Mouse (Mus musculus): ENCODE measurements around the gene Grn.
"Not testable (repeated sequence)": the region's sequence is repeated elsewhere in the genome, so short reads cannot be mapped to it uniquely, and the experiment has no call there.

Gene Grn

GRCm38 (mm10) chr11:102430121-102431017 is at the start of gene Grn:
Gene Grn (plus strand): TSS chr11:102430315.
- DNase-seq (ENCODE audit: extremely low read depth, low read depth, low spot score) = peak; percentile 76

- DNase-seq (ENCODE audit: extremely low read depth, low read depth, low spot score) = no peak
Observed at GRCm38 (mm10) chr11:102381341-102382100, 48.6 kb upstream of the Grn start.

DNA sequence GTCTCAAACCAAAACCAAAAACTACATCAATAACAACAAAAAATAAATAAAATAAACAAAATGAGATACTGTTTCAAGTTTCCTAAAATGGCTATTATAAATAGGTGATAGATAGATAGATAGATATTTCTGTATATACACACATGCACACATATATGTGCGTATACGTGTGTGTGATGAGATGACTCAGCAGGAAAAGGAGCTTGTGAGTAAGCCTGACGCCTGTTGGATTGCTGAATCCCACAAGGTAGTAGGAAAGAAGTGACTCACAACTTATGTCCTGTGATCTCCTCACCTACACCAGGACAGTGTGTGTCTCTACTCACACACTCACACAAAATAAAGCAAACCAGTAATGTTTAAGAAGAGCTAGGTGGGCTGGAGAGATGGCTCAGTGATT is 47.3 kb upstream of the Grn start:
- DNase-seq (ENCODE audit: extremely low read depth, low read depth, low spot score) = no peak

- DNase-seq (ENCODE audit: extremely low read depth, low read depth, low spot score) = no peak
Observed at GRCm38 (mm10) chr11:102383365-102384136, 46.6 kb upstream of the Grn start.

- no peak for DNase-seq (ENCODE audit: extremely low read depth, low read depth, low spot score)
Observed at GRCm38 (mm10) chr11:102384418-102384817, 45.7 kb upstream of the Grn start.

DNA sequence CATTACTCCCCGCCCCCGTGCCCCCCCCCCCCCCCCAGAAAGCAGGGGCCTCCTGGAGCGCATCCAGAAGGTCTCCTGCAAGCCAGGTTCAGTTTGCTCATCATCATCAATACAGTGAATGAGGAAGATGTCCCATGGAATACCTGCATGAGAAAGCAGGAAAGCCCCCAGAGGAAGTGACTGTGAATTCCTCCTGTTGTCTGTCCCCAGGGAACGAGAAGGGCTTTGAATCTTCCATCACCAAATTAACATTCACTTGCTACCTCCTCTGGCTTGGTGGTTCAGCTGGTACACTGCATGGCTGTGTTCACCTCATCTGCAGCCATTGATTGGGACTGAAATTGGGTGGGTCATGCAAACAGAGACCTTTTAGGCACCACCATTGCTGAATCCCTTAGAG is 45.0 kb upstream of the Grn start:
- DNase-seq (ENCODE audit: extremely low read depth, low read depth, low spot score) = no peak

GRCm38 (mm10) chr11:102386121-102386520 is 44.0 kb upstream of the Grn start:
- no peak for DNase-seq (ENCODE audit: extremely low read depth, low read depth, low spot score)

DNA sequence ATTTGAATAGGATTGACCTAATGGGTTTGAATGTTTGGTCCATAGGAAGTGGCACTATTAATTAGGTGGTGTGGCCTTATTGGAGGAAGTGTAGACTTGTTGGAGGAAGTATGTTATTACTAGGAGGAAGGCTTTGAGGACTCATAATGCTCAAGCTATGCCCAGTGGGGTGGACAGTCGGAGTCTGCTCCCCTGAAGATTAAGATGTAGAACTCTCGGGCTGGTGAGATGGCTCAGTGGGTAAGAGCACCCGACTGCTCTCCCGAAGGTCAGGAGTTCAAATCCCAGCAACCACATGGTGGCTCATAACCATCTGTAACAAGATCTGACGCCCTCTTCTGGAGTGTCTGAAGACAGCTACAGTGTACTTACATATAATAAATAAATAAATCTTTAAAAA is 40.7 kb upstream of the Grn start:
- DNase-seq (ENCODE audit: extremely low read depth, low read depth, low spot score) = not testable (repeated sequence)

GRCm38 (mm10) chr11:102392441-102393237 is 37.5 kb upstream of the Grn start:
- DNase-seq (ENCODE audit: extremely low read depth, low read depth, low spot score) = no peak

DNA sequence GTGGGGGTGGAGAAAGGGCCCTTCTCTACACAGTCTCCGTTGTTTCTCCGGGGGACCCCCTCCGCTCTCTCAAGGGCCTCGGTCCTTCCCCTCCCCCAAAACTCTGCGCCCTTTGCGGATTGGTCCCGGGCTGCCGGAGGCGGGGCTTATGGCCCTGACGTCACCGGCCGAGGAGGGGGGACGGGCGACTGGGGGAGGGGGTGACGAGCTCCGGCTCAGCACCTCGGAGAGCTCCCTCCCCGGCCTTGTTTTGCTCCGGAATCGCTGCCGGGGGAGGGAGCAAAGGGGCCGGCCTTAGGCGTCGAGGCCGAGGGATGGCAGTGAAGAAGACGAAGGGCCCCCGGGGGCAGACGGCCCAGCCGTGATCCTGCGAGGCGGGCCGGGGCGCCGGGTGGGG is 36.9 kb upstream of the Grn start, which contains the start of gene Rundc3a:
Gene Rundc3a, plus strand, starts transcription at position 166 of the 397 bp plus-strand sequence.
- DNase-seq (ENCODE audit: extremely low read depth, low read depth, low spot score) = no peak

DNA sequence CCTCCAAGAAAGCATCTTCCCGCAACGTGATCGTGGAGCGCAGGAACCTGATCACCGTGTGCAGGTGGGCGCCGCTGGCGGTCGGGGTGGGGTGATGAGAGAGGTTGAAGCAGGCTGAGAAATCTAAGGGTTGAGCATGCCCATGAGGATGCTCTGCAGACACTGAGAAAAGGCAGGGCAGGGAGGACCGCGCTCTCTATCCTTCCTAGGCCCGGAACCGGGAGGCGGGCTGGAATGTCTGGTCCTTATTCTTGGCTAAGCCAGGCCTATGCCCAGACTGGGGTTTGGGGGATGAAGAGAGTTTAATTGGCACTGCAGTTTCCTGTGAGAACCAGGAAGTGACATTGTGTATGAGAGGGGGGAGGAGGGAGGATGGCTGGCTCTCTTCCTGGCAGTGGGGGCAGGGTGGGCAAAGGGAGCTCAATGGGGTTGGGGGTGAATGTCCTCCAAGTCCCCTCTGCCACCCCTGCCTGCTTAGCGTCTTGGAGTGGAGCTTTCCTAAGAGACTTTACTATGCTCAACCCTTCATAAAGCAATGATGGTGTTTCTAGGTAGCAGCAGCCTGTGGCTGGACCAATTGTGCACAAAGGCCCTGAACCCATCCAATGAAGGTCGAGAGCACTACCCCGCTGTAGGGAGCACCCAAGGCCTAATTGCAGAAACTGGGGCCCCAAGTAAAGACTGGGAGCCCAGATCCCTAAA is 36.2 kb upstream of the Grn start:
- no peak for DNase-seq (ENCODE audit: extremely low read depth, low read depth, low spot score)

- DNase-seq (ENCODE audit: extremely low read depth, low read depth, low spot score) = no peak
Observed at GRCm38 (mm10) chr11:102394421-102395124, 35.5 kb upstream of the Grn start.

DNA sequence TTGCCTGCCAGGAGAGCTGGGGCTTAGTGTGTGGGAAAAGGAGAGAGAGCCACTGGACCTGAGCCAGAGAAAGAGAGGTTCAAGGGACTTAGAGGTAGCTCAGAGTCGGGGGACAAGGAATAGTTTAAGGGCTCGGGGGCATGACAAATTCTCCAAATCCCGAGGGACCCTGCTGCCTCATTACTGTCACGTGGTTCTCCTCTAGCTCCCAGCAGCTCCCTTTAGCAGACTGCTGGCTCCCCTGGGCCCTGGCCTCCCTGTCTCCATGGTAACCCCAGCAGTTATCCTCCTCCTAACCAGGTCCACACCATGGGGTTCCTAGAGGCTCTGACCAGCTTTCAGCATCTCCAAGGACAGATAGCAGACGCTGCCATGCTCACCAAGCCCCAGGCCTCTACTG is 34.9 kb upstream of the Grn start:
- DNase-seq (ENCODE audit: extremely low read depth, low read depth, low spot score) = no peak

DNA sequence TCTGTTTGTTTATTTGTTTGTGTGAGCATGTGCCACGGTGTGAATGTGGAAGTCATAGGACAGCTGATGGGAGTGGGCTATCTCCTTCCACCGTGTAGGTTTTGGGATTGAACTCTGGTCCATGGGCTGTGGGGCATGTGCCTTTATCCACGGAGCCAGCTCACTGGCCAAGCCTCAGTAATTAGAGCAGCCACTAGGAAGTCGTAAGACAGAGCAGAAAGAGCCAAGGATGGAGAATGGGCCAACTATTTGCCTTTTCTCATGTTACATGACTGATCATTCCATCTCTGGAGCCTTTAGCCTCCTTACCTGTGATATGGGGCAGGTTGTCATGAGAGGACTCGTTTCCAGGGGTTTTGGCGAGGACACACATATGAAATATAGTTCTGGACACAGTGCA is 33.9 kb upstream of the Grn start:
- no peak for DNase-seq (ENCODE audit: extremely low read depth, low read depth, low spot score)

GRCm38 (mm10) chr11:102396671-102397141 is 33.4 kb upstream of the Grn start:
- no peak for DNase-seq (ENCODE audit: extremely low read depth, low read depth, low spot score)

- DNase-seq (ENCODE audit: extremely low read depth, low read depth, low spot score) = peak; percentile 88
Observed at GRCm38 (mm10) chr11:102398007-102398825, 31.9 kb upstream of the Grn start.

- DNase-seq (ENCODE audit: extremely low read depth, low read depth, low spot score) = no peak
Observed at GRCm38 (mm10) chr11:102399107-102399506, 31.0 kb upstream of the Grn start.

- no peak for DNase-seq (ENCODE audit: extremely low read depth, low read depth, low spot score)
Observed at GRCm38 (mm10) chr11:102399610-102400072, 30.5 kb upstream of the Grn start.

All from fat pad, adult 2 months (tissue).